ENCODE assay signal across 8 mouse cellular contexts in the genomic region with DNA sequence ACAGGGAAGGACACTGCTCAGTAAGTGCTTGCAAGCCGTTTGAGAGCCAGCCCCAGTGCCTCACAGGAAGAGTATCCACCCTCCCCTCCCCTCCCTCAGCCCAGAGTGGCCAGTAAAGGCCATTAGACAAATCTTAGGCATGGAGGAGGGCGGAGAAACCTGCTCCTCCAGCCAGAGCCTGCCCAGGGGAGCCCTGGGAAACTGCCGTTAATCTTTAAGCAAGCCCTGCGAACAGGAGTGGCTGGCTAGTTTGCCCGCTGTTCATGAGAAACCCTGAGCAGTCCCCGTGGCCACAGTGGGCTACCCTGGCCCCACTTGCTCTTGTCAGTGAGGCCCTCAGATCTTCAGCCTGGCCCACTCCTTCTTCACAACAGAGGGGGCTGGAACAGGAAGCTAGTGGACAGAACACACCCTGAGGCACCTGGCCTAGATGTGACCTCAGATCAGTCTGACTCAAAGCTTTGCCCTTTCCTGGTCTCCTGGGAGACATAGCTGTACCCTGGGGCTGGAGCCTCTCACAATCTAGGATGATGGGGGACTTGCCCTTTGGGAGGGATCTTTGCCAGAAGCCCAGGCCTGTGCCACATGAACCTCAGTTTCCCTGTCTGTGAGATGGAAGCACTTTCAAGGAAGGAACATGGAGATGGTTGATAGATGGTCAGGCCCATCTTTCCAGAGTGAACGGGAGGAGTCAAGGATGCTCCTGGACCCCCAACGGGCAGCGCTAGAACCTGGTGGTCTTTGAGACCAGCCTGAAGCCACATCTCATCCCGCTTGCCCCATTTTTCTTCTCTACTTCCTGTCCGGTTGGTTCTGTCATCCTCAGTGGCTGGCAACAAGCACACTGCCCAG. TPM values are rescaled to one million over a fixed set of nuclear protein-coding genes. Genes with fewer than 3 reads are reported as not detected.
DNase-seq lines count a peak whose midpoint lies in the region; ATAC-seq and TF ChIP-seq lines count a peak whose summit lies in the region.

No protein-coding gene starts in this region.

- peaks cover 10% of the 10 kb centered on the region; the same call in 1 of the 2 replicates for H3K4me1 ChIP-seq in cerebellum, adult 2 months (ENCODE audit: control insufficient read depth, insufficient read depth, low read length)
- peaks cover 9% of the 10 kb centered on the region for H3K4me1 ChIP-seq in embryonic fibroblast, embryonic 13.5 days (ENCODE audit: control insufficient read depth, insufficient read depth, low read length)
- H3K4me1 ChIP-seq in hindbrain, embryonic 16.5 days (ENCODE audit: control insufficient read depth, insufficient read depth, low read depth, low read length) = peaks cover 46% of the 10 kb centered on the region
- no peaks in the 10 kb centered on the region; the same call in none of the 2 replicates for H3K4me1 ChIP-seq in liver, adult 2 months (ENCODE audit: control insufficient read depth, insufficient read depth, low read length)

- no peaks in the 10 kb centered on the region for H3K79me2 ChIP-seq in liver, adult 2 months (ENCODE audit: control insufficient read depth, insufficient read depth, low read length)

- no peak for TF ChIP-seq CTCF in cerebellum, adult 2 months (IDR thresholded peaks at IDR 0.05; ENCODE audit: borderline replicate concordance, insufficient read depth, low read depth, low read length)
- TF ChIP-seq CTCF in embryonic fibroblast, embryonic 13.5 days (IDR thresholded peaks at IDR 0.05; ENCODE audit: borderline replicate concordance, insufficient read depth, low read length) = no peak
- no peak for TF ChIP-seq CTCF in liver, adult 2 months (IDR thresholded peaks at IDR 0.05; ENCODE audit: low read depth, low read length)

- 0 out of 2 replicates have a peak, but pooled peaks have one; percentile 3 for ATAC-seq in hindbrain, embryonic 16.5 days

- WGBS in cerebellum, adult 2 months = 71% methylated on average over 11 of the region's 11 CpGs
- WGBS in hindbrain, embryonic 16.5 days = 49% methylated on average over 11 of the region's 11 CpGs
- WGBS in liver, adult 2 months = 43% methylated on average over 11 of the region's 11 CpGs

- H3K9ac ChIP-seq in hindbrain, embryonic 16.5 days (ENCODE audit: low read depth, low read length) = peak overlapping the region; percentile 100
- H3K9ac ChIP-seq in liver, adult 2 months (ENCODE audit: low read depth, low read length) = no peak overlapping the region

- H3K4me3 ChIP-seq in cerebellum, adult 2 months (replicated peaks; ENCODE audit: insufficient read depth, low read depth, low read length) = peak overlapping the region; percentile 86
- H3K4me3 ChIP-seq in embryonic fibroblast, embryonic 13.5 days (ENCODE audit: insufficient read depth, low read length) = peak overlapping the region; percentile 45; the same call in 1 of the 2 replicates
- peak overlapping the region; percentile 83 for H3K4me3 ChIP-seq in hindbrain, embryonic 16.5 days (ENCODE audit: low read length)
- H3K4me3 ChIP-seq in liver, adult 2 months (ENCODE audit: insufficient read depth, low read depth, low read length) = no peak overlapping the region; the same call in 1 of the 2 replicates

- no peaks in the 10 kb centered on the region for H3K9me3 ChIP-seq in hindbrain, embryonic 16.5 days (ENCODE audit: control insufficient read depth, low read length)

- peak overlapping the region; percentile 86 for H3K4me2 ChIP-seq in hindbrain, embryonic 16.5 days (ENCODE audit: low read length)

- H3K27ac ChIP-seq in cerebellum, adult 2 months (ENCODE audit: insufficient read depth, low read length) = peak overlapping the region; percentile 8; the same call in 1 of the 2 replicates
- H3K27ac ChIP-seq in embryonic fibroblast, embryonic 13.5 days (ENCODE audit: insufficient read depth, low read length) = peak overlapping the region; percentile 70
- H3K27ac ChIP-seq in hindbrain, embryonic 16.5 days (ENCODE audit: low read depth, low read length) = peak overlapping the region; percentile 90
- peak overlapping the region; percentile 10; the same call in 1 of the 2 replicates for H3K27ac ChIP-seq in liver, adult 2 months (replicated peaks; ENCODE audit: insufficient read depth, low read depth, low read length)

- no peaks in the 10 kb centered on the region for H3K27me3 ChIP-seq in cerebellum, adult 2 months (ENCODE audit: control insufficient read depth, insufficient read depth, low read length)
- H3K27me3 ChIP-seq in hindbrain, embryonic 16.5 days (replicated peaks; ENCODE audit: control insufficient read depth, insufficient read depth, low read length) = no peaks in the 10 kb centered on the region
- no peaks in the 10 kb centered on the region for H3K27me3 ChIP-seq in liver, adult 2 months (ENCODE audit: control insufficient read depth, insufficient read depth, low read length)

- no peak for TF ChIP-seq POLR2A in cerebellum, adult 2 months (IDR thresholded peaks at IDR 0.05; ENCODE audit: borderline replicate concordance, insufficient read depth, low read length)
- TF ChIP-seq POLR2A in embryonic fibroblast, embryonic 13.5 days (IDR thresholded peaks at IDR 0.05; ENCODE audit: low read depth, low read length) = peak; percentile 69
- TF ChIP-seq POLR2A in liver, adult 2 months (IDR thresholded peaks at IDR 0.05; ENCODE audit: extremely low read depth, insufficient read depth, low read length) = no peak

- H3K36me3 ChIP-seq in hindbrain, embryonic 16.5 days (ENCODE audit: control insufficient read depth, insufficient read depth, low read length) = no peaks in the 10 kb centered on the region
- no peaks in the 10 kb centered on the region for H3K36me3 ChIP-seq in liver, adult 2 months (ENCODE audit: control insufficient read depth, insufficient read depth, low read length)

- DNase-seq in cerebellum, adult 2 months = no peak
- no peak for DNase-seq in cerebellum, postnatal 25 days
- no peak for DNase-seq in liver, adult 2 months (ENCODE audit: extremely low read depth, low read depth, low spot score)
- peak; percentile 67 for DNase-seq in neural tube, embryonic 10.5 days (ENCODE audit: extremely low spot score, low spot score)
- no peak for DNase-seq in frontal cortex, postnatal 14 days (ENCODE audit: low spot score in 2 of 2)
- no peak for DNase-seq in thymus, postnatal 36 days

RNA-seq across cellular contexts. Expression of a gene that starts 4.8 kb away (rescaled TPM):
- 47.0 and 48.3 TPM in 2 replicates for polyA plus RNA-seq in cerebellum, adult 2 months (2012; rRNA removed)
- polyA plus RNA-seq in embryonic fibroblast, embryonic 13.5 days (2011; ENCODE audit: insufficient read length, low read depth, missing spikeins) = 38.1 and 48.9 TPM in 2 replicates
- 26.5 and 29.9 TPM in 2 replicates for polyA plus RNA-seq in hindbrain, embryonic 16.5 days (2015; fragmentation: Nextera tagmentation; extraction: Ambion mirVana)
- total RNA-seq in liver, adult 2 months (2014; rRNA removed) = 1.3 and 1.7 TPM in 2 replicates
- polyA plus RNA-seq in liver, adult 2 months (2012; rRNA removed) = 3.2 and 5.6 TPM in 2 replicates

RNA-seq across cellular contexts. Expression of a gene that starts 55.7 kb away (rescaled TPM):
- polyA plus RNA-seq in cerebellum, adult 2 months (2012; rRNA removed) = 96.2 and 101 TPM in 2 replicates
- 53.9 and 54.2 TPM in 2 replicates for polyA plus RNA-seq in embryonic fibroblast, embryonic 13.5 days (2011; ENCODE audit: insufficient read length, low read depth, missing spikeins)
- polyA plus RNA-seq in hindbrain, embryonic 16.5 days (2015; fragmentation: Nextera tagmentation; extraction: Ambion mirVana) = 120 and 123 TPM in 2 replicates
- total RNA-seq in liver, adult 2 months (2014; rRNA removed) = 3.3 and 3.8 TPM in 2 replicates
- 28.5 and 31.9 TPM in 2 replicates for polyA plus RNA-seq in liver, adult 2 months (2012; rRNA removed)

Comparison
In these comparisons a context has a peak if more than half of its experiments do, and no peak if none do; other contexts are left out.
1. H3K27ac ChIP-seq: peak in every context shown above with its lines; median percentile 90 in hindbrain, embryonic 16.5 days; 70 in embryonic fibroblast, embryonic 13.5 days; 10 in liver, adult 2 months; 8 in cerebellum, adult 2 months.